Mouse (Mus musculus) ES-Bruce4 (cell line): Measurements from ENCODE around the gene Tuba3a. TPM values are rescaled to one million over a fixed set of nuclear protein-coding genes. Genes with fewer than 3 reads are reported as not detected.

ENCODE experiments used
- H3K27ac ChIP-seq: 2 replicates; pipeline ENCODE4 v1.5.1; 2012; ENCODE audit warnings: low read length, inconsistent platforms; ENCODE audit not compliant: insufficient read depth
- H3K27me3 ChIP-seq: 2 replicates; pipeline ENCODE4 v1.6.1; 2012; ENCODE audit warnings: mild to moderate bottlenecking, low read length, inconsistent platforms; ENCODE audit not compliant: control insufficient read depth, poor library complexity, insufficient read depth, severe bottlenecking
- H3K36me3 ChIP-seq: 2 replicates; pipeline ENCODE4 v1.6.1; 2012; ENCODE audit warnings: inconsistent platforms, mild to moderate bottlenecking, low read length, moderate library complexity; ENCODE audit not compliant: control insufficient read depth, poor library complexity, insufficient read depth, severe bottlenecking
- H3K4me1 ChIP-seq: one replicate; pipeline ENCODE4 v1.8.1; 2011; ENCODE audit warnings: low read length; ENCODE audit not compliant: control insufficient read depth, insufficient read depth
- H3K4me3 ChIP-seq: 2 replicates; pipeline ENCODE4 v1.5.1; 2011; ENCODE audit warnings: low read depth, mild to moderate bottlenecking, low read length
- H3K9ac ChIP-seq: 2 replicates; pipeline ENCODE4 v1.6.1; 2012; ENCODE audit warnings: low read depth, mild to moderate bottlenecking, inconsistent platforms; ENCODE audit not compliant: poor library complexity, severe bottlenecking
- H3K9me3 ChIP-seq: replicated peaks from 2 replicates; pipeline ENCODE4 v1.6.1; 2012; ENCODE audit warnings: mild to moderate bottlenecking, low read length, inconsistent platforms; ENCODE audit not compliant: control insufficient read depth, poor library complexity, insufficient read depth, severe bottlenecking
- CTCF ChIP-seq: IDR thresholded peaks from one replicate; pipeline ENCODE4 v1.8.1; 2011; ENCODE audit warnings: low read depth, low read length
- EP300 ChIP-seq: IDR thresholded peaks from 2 replicates; pipeline ENCODE4 v1.6.1; 2011; ENCODE audit warnings: low read depth, low read length; ENCODE audit not compliant: insufficient read depth
- POLR2A ChIP-seq: IDR thresholded peaks from one replicate; pipeline ENCODE4 v1.8.1; 2011; ENCODE audit warnings: low read length; ENCODE audit not compliant: insufficient read depth
- polyA plus RNA-seq: library from polyadenylated mRNA; stranded (reverse); fragments of >200 nt; gene quantifications from 2 replicates; pipeline ENCODE4 v1.2.4, GENCODE M21; 2011; ENCODE audit warnings: low read depth; ENCODE audit not compliant: missing spikeins, insufficient read depth, insufficient read length

The Tuba3a gene
- polyA plus RNA-seq, 1 experiment: 2.2 TPM

DNA sequence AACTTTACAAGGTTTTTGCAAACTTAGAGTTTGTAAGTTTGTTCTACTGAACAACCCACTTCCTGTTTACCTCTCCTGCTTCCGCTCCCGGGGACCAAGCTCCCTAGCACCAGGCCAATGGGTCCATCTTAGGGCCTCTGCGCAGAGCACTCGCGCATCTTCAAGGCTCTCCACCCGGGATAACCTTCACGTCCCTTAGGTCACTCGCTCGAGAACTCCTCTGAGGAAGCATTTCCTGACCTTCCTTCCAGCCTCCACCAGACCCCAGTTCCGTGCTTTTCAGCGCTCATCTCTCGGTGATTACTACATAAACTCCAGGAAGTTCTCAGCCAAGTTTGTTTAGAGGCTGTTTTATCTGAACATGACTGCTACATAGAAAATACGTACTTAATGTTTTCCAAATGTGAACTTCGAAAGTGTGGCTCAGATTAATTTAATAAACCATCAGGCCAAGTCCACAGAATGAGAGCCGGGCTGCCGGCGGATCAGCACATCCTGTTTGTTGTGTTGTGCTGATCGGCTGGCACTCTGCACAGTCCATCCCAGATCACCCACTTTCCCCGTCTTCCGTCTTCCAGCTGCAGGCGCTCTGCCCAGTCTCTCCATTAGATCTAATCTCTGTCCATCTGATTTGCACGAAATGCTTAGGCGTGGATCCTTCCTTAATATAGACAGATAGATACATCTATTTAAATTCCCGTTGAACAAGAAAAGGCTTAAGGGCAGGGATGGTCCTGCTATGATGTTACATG lies 16.6 kb upstream of the Tuba3a start:
- Histone ChIP-seq H3K27me3 (no peaks in the 10 kb centered on the region), H3K9me3 (no peaks in the 10 kb centered on the region), H3K36me3 (no peaks in the 10 kb centered on the region), H3K9ac (no peak overlapping the region), H3K4me1 (no peaks in the 10 kb centered on the region), H3K4me3 (no peak overlapping the region), H3K27ac (no peak overlapping the region)
- TF ChIP-seq CTCF (no peak), POLR2A (no peak), EP300 (no peak)

DNA sequence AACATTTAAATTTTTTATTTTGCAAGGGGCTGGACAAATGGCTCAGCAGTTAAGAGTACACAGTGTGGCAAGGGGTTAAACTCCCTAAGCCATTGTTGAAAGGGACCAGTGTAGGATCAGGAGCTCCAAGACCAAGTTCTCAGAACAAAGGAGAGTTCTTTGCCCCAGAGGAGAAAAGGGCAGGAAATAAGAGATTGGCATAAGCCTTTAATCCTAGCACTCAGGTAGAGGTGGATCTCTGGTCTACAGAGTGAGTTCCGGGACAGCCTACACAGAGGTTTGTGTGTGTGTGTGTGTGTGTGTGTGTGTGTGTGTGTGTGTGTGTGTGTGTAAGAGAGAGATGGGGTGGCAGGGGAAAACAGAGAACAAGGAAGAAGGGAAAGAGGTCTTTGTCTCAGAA lies 15.1 kb upstream of the Tuba3a start:
- no peaks in the 10 kb centered on the region for H3K27me3 ChIP-seq
- TF ChIP-seq EP300 (no peak), CTCF (no peak), POLR2A (no peak)
- no peak overlapping the region for H3K27ac ChIP-seq
- H3K9ac ChIP-seq: no peak overlapping the region
- no peaks in the 10 kb centered on the region for H3K9me3 ChIP-seq
- no peaks in the 10 kb centered on the region for H3K4me1 ChIP-seq
- no peak overlapping the region for H3K4me3 ChIP-seq
- no peaks in the 10 kb centered on the region for H3K36me3 ChIP-seq

DNA sequence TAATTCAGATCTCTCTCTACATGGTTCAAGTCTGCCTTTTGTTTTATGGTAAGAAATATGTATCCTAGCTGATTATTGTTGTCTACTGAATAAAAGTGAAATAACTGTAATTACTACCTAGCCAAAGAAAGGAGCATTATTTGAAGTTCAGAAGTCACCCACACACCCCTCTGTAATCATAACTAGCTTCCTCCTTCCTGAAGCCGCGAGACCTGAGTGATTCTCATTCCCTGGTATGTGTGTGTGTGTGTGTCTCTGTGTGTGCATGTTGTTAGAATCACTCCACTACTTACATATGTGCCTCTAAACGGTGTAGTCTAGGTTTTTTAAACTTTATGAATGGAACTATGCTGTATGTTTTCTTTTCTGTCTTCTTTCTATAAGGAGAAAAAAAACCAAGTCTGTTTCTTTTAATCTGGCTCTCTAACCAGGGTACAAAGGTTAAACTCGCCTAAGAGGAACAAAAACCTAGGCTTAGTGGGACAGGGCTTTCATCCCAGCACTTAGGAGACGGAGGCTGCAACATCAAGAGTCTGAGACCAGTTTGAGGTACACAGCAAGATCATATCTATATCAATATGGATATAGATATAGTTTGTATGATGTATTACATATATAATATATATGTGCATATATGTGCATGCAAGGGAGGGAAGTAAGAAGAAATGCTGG lies 11.4 kb upstream of the Tuba3a start:
- Histone ChIP-seq H3K36me3 (no peaks in the 10 kb centered on the region), H3K4me1 (no peaks in the 10 kb centered on the region), H3K27ac (no peak overlapping the region), H3K4me3 (no peak overlapping the region), H3K9me3 (0 out of 2 replicates have a peak, but pooled peaks cover 2% of the 10 kb centered on the region), H3K27me3 (no peaks in the 10 kb centered on the region), H3K9ac (no peak overlapping the region)
- TF ChIP-seq POLR2A: no peak
- no peak for TF ChIP-seq CTCF
- TF ChIP-seq EP300: no peak

DNA sequence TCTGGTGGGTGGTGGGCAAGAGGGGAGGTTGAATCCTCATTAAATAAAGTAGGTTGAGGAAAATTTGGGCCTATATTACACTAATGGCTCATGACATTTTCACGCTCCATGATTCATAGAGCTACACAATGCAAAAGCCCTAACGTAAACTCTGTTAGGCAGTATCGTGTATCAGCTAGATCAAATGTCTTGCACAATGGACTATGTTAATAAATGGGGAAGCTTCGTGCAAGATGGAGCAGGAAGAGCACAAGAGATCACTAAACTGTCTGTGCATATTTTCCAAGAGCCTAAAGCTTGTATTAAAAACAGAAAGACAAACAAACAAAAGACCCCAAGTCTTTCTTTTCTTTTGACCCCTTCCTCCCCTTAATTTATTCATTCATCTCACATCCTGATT lies 8.2 kb upstream of the Tuba3a start:
- no peak for TF ChIP-seq EP300
- no peak for TF ChIP-seq POLR2A
- no peak for TF ChIP-seq CTCF
- H3K9me3 ChIP-seq: 0 out of 2 replicates have a peak, but pooled peaks cover 2% of the 10 kb centered on the region
- H3K27me3 ChIP-seq: no peaks in the 10 kb centered on the region
- H3K9ac ChIP-seq: no peak overlapping the region
- no peak overlapping the region for H3K27ac ChIP-seq
- H3K4me1 ChIP-seq: no peaks in the 10 kb centered on the region
- H3K4me3 ChIP-seq: no peak overlapping the region
- H3K36me3 ChIP-seq: no peaks in the 10 kb centered on the region

DNA sequence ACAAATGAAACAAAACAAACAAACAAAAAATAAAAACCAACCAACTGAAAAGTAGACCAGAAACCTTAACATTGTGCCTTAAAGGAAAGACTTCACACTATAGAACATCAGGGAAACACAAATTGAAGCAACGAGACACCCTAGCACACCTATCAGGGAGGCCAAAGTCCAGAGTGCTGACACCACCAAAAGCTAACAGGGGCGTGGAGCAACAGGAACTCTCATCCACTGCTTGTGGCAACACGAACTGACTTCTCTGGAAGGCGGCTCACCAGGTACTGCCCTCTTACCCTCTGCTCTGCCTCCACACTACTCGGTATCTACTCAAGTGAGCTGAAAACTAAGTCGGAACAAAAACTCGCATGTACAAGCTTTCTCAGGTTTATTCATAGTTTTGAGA lies 6.4 kb upstream of the Tuba3a start:
- H3K36me3 ChIP-seq: no peaks in the 10 kb centered on the region
- no peaks in the 10 kb centered on the region for H3K27me3 ChIP-seq
- H3K27ac ChIP-seq: no peak overlapping the region
- H3K4me1 ChIP-seq: no peaks in the 10 kb centered on the region
- H3K9ac ChIP-seq: no peak overlapping the region
- 0 out of 2 replicates have a peak, but pooled peaks cover 2% of the 10 kb centered on the region for H3K9me3 ChIP-seq
- no peak for TF ChIP-seq POLR2A
- no peak overlapping the region for H3K4me3 ChIP-seq

DNA sequence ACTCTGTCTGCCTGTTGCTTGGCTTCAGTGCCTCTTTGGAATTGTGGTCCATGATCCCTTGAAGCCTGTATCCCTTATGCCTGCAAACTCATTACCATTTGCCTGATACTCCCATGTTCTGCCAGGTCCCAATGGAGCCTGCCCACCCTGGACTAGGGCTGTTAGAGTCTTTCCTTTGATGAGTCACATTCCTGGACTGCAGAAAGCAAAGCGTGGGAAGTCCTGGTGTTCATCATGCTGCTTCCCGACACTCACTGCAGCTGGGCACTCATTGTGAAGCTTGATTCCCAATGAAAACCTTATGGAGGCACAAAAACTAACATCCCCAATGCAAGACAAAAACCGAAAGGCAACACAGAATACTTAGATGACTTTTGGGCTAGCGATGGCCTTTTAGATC lies 5.5 kb upstream of the Tuba3a start:
- no peak overlapping the region for H3K9ac ChIP-seq
- H3K27ac ChIP-seq: no peak overlapping the region
- H3K36me3 ChIP-seq: no peaks in the 10 kb centered on the region
- H3K27me3 ChIP-seq: 0 out of 2 replicates have a peak, but pooled peaks cover 2% of the 10 kb centered on the region
- no peak for TF ChIP-seq EP300
- H3K9me3 ChIP-seq: 0 out of 2 replicates have a peak, but pooled peaks cover 2% of the 10 kb centered on the region
- no peaks in the 10 kb centered on the region for H3K4me1 ChIP-seq
- H3K4me3 ChIP-seq: no peak overlapping the region
